10 mouse cellular contexts compared by ENCODE assay signal in the genomic region with DNA sequence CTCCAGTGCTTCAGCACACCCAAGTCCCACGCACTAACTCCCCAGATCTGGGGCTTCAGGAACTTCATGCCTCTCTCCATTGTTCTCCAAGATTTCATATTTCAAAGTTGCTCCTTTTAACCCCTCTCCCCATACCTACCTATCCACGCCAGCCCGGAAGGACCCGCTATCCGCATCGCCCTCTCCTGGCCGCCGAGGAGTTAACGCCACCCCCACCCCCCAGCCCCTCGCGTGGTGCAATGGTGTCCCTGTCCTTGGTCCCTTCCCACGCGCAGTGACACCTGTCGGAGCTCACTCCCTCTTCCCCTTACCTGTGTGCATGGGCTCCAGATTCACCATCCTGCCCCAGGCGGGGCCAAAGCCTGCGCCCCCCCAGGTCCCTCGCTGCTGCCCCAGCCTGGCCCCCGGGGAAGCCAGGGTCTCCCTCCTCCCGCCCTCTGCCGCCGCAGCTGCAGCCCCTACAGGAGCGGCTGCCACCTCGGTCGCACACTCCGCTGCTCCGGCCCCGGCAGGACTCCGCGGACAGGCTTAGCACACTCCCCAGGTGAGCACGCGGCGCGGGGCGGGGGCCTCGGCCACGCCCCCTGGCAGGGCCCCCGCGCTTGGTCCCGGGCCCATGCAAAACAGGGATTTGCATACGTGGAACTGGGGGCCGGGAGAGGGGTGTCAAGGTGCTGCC. TPM values are rescaled to one million over a fixed set of nuclear protein-coding genes. Genes with fewer than 3 reads are reported as not detected.
A peak's percentile ranks its signal among the peaks of the same experiment; 100 is the strongest.
DNase-seq lines count a peak whose midpoint lies in the region; ATAC-seq lines count a peak whose summit lies in the region.
"Had no signal": no experiment of that assay in that cellular context is flagged by ENCODE, and none has a peak within 500 bp of the region (broad histone marks: within the 10 kb centered on the region; RNA-seq: fewer than 3 reads in every experiment).

No protein-coding gene starts in this region.

- no peaks in the 10 kb centered on the region for H3K36me3 ChIP-seq in heart, embryonic 15.5 days
- H3K36me3 ChIP-seq in hindbrain, embryonic 12.5 days: no peaks in the 10 kb centered on the region
- H3K36me3 ChIP-seq in midbrain, embryonic 13.5 days: no peaks in the 10 kb centered on the region

- no peak; the same call in 1 of the 2 replicates for ATAC-seq in heart, embryonic 15.5 days (replicated peaks; ENCODE audit: insufficient number of reproducible peaks, insufficient read depth, low FRiP score, low read depth)
- no peak for ATAC-seq in hindbrain, embryonic 12.5 days (ENCODE audit: low FRiP score)
- ATAC-seq in midbrain, embryonic 13.5 days: peak; percentile 43; the same call in 1 of the 2 replicates
- no peak for ATAC-seq in monocyte, adult 5-6 weeks (replicated peaks; ENCODE audit: insufficient number of reproducible peaks, low FRiP score, low TSS enrichment, poor library complexity, severe bottlenecking)

- peak overlapping the region; percentile 37 for H3K4me3 ChIP-seq in heart, embryonic 15.5 days
- peak overlapping the region; percentile 22 for H3K4me3 ChIP-seq in hindbrain, embryonic 12.5 days
- H3K4me3 ChIP-seq in midbrain, embryonic 13.5 days (replicated peaks): peak overlapping the region; percentile 33

- WGBS in heart, embryonic 15.5 days: under 1% methylated on average over 41 of the region's 41 CpGs
- WGBS in hindbrain, embryonic 12.5 days: 2% methylated on average over 41 of the region's 41 CpGs
- 2% methylated on average over 40 of the region's 41 CpGs for WGBS in midbrain, embryonic 13.5 days

- H3K27ac ChIP-seq in heart, embryonic 15.5 days: no peak overlapping the region
- H3K27ac ChIP-seq in hindbrain, embryonic 12.5 days: no peak overlapping the region
- no peak overlapping the region for H3K27ac ChIP-seq in midbrain, embryonic 13.5 days

- no peak overlapping the region for H3K9ac ChIP-seq in heart, embryonic 15.5 days
- peak overlapping the region; percentile 23; the same call in 1 of the 2 replicates for H3K9ac ChIP-seq in hindbrain, embryonic 12.5 days
- H3K9ac ChIP-seq in midbrain, embryonic 13.5 days (replicated peaks): peak overlapping the region; percentile 39; the same call in 1 of the 2 replicates

- H3K4me1 ChIP-seq in heart, embryonic 15.5 days (replicated peaks): peaks cover 19% of the 10 kb centered on the region
- H3K4me1 ChIP-seq in hindbrain, embryonic 12.5 days: peaks cover 19% of the 10 kb centered on the region
- H3K4me1 ChIP-seq in midbrain, embryonic 13.5 days (replicated peaks): peaks cover 18% of the 10 kb centered on the region

- no peaks in the 10 kb centered on the region for H3K9me3 ChIP-seq in heart, embryonic 15.5 days (replicated peaks)
- H3K9me3 ChIP-seq in hindbrain, embryonic 12.5 days (replicated peaks): no peaks in the 10 kb centered on the region
- H3K9me3 ChIP-seq in midbrain, embryonic 13.5 days: no peaks in the 10 kb centered on the region

- no peak for DNase-seq in heart, postnatal 4 days
- DNase-seq in ZHBTc4 (ENCODE audit: low read depth, low spot score): peak; percentile 68
- no peak for DNase-seq in gastrocnemius, postnatal 25 days
- no peak for DNase-seq in T-cell, adult 2 months (ENCODE audit: low spot score)
- DNase-seq: thymus, adult 18-20 months had no signal

- H3K4me2 ChIP-seq in heart, embryonic 15.5 days: peak overlapping the region; percentile 63
- H3K4me2 ChIP-seq in hindbrain, embryonic 12.5 days (replicated peaks): peak overlapping the region; percentile 49
- peak overlapping the region; percentile 58 for H3K4me2 ChIP-seq in midbrain, embryonic 13.5 days (replicated peaks)

- peaks cover 78% of the 10 kb centered on the region for H3K27me3 ChIP-seq in heart, embryonic 15.5 days
- peaks cover 60% of the 10 kb centered on the region for H3K27me3 ChIP-seq in hindbrain, embryonic 12.5 days
- H3K27me3 ChIP-seq in midbrain, embryonic 13.5 days: peaks cover 68% of the 10 kb centered on the region

RNA-seq across cellular contexts. Expression of a gene that starts 4.7 kb away (rescaled TPM):
- polyA plus RNA-seq in heart, embryonic 15.5 days (2015; fragmentation: Nextera tagmentation; extraction: Ambion mirVana): 0.11 and 0.18 TPM in 2 replicates
- total RNA-seq in heart, postnatal 4 days (2021): under 1 TPM; 0.11 to 0.17 TPM
- not detected in 2 replicates for polyA plus RNA-seq in hindbrain, embryonic 12.5 days (2016; fragmentation: Nextera tagmentation; extraction: Ambion mirVana)
- 0.08 TPM in 1 of 2 replicates, not detected in the other for polyA plus RNA-seq in midbrain, embryonic 13.5 days (2015; fragmentation: Nextera tagmentation; extraction: Ambion mirVana)
- not detected for total RNA-seq in gastrocnemius, postnatal 25 days (2021)
- total RNA-seq in monocyte, adult 5-6 weeks (2017): not detected in 3 replicates
- total RNA-seq: megakaryocyte, adult 5-6 weeks had no signal

RNA-seq across cellular contexts. Expression of a gene that starts 34.2 kb away (rescaled TPM):
- 22.8 and 31.2 TPM in 2 replicates for polyA plus RNA-seq in heart, embryonic 15.5 days (2015; fragmentation: Nextera tagmentation; extraction: Ambion mirVana)
- 10 to 100 TPM; 22.1 to 27.7 TPM for total RNA-seq in heart, postnatal 4 days (2021)
- 44.6 and 46.7 TPM in 2 replicates for polyA plus RNA-seq in hindbrain, embryonic 12.5 days (2016; fragmentation: Nextera tagmentation; extraction: Ambion mirVana)
- 5.6 and 7.1 TPM in 2 replicates for polyA plus RNA-seq in midbrain, embryonic 13.5 days (2015; fragmentation: Nextera tagmentation; extraction: Ambion mirVana)
- 10 to 100 TPM in 1 of 2 experiments, 1 to 10 TPM in 1; 8.6 to 10.6 TPM for total RNA-seq in gastrocnemius, postnatal 25 days (2021)
- total RNA-seq in monocyte, adult 5-6 weeks (2017): 0.10 to 0.43 TPM in 2 of 3 replicates, not detected in the other
